Mouse (Mus musculus): ENCODE measurements around the gene Nuak1. TPM values are rescaled to one million over a fixed set of nuclear protein-coding genes. Genes with fewer than 3 reads are reported as not detected.

The Nuak1 gene
- total RNA-seq, 2 experiments from 2014 or later = 25.0 to 28.4 TPM

- DNase-seq (ENCODE audit: low spot score) = no peak
These were observed 57.2 kb downstream of the Nuak1 start for GRCm38 (mm10) chr10:84382900-84383883.

GRCm38 (mm10) chr10:84381276-84381798 is 59.1 kb downstream of the Nuak1 start:
- DNase-seq (ENCODE audit: low spot score) = no peak

- no peak for DNase-seq (ENCODE audit: low spot score)
These were observed 61.0 kb downstream of the Nuak1 start for GRCm38 (mm10) chr10:84379366-84379765.

GRCm38 (mm10) chr10:84377956-84378355 is 62.4 kb downstream of the Nuak1 start:
- no peak for DNase-seq (ENCODE audit: low spot score)

- DNase-seq (ENCODE audit: low spot score) = no peak
These were observed 64.1 kb downstream of the Nuak1 start for GRCm38 (mm10) chr10:84376346-84376745.

GRCm38 (mm10) chr10:84374996-84375395 is 65.4 kb downstream of the Nuak1 start:
- DNase-seq (ENCODE audit: low spot score) = no peak

- DNase-seq (ENCODE audit: low spot score) = no peak
These were observed 66.9 kb downstream of the Nuak1 start for GRCm38 (mm10) chr10:84373476-84373875.

GRCm38 (mm10) chr10:84372161-84373095 is 68.0 kb downstream of the Nuak1 start:
- no peak for DNase-seq (ENCODE audit: low spot score)

GRCm38 (mm10) chr10:84371681-84372160 is 68.7 kb downstream of the Nuak1 start:
- DNase-seq (ENCODE audit: low spot score) = no peak

GRCm38 (mm10) chr10:84371230-84371629 is 69.2 kb downstream of the Nuak1 start:
- DNase-seq (ENCODE audit: low spot score) = no peak

- no peak for DNase-seq (ENCODE audit: low spot score)
These were observed 70.6 kb downstream of the Nuak1 start for GRCm38 (mm10) chr10:84369646-84370314.

- DNase-seq (ENCODE audit: low spot score) = no peak
These were observed 72.2 kb downstream of the Nuak1 start for GRCm38 (mm10) chr10:84368185-84368584.

GRCm38 (mm10) chr10:84365166-84365865 is 75.1 kb downstream of the Nuak1 start:
- DNase-seq (ENCODE audit: low spot score) = no peak

GRCm38 (mm10) chr10:84363833-84364232 is 76.6 kb downstream of the Nuak1 start:
- no peak for DNase-seq (ENCODE audit: low spot score)

- DNase-seq (ENCODE audit: low spot score) = no peak
These were observed 79.4 kb downstream of the Nuak1 start for GRCm38 (mm10) chr10:84360953-84361352.

- no peak for DNase-seq (ENCODE audit: low spot score)
These were observed 80.0 kb downstream of the Nuak1 start for GRCm38 (mm10) chr10:84360391-84360790.

GRCm38 (mm10) chr10:84358738-84359120 is 81.7 kb downstream of the Nuak1 start:
- no peak for DNase-seq (ENCODE audit: low spot score)

- no peak for DNase-seq (ENCODE audit: low spot score)
These were observed 82.2 kb downstream of the Nuak1 start for GRCm38 (mm10) chr10:84357997-84358737.

GRCm38 (mm10) chr10:84357593-84357992 is 82.8 kb downstream of the Nuak1 start:
- DNase-seq (ENCODE audit: low spot score) = no peak

- no peak for DNase-seq (ENCODE audit: low spot score)
These were observed 86.1 kb downstream of the Nuak1 start for GRCm38 (mm10) chr10:84354323-84354722.

All from gastrocnemius, adult 18-20 months (tissue).